Mouse (Mus musculus) limb, embryonic 15.5 days (tissue): Measurements from ENCODE around the gene Fgfr2. TPM values are rescaled to one million over a fixed set of nuclear protein-coding genes. Genes with fewer than 3 reads are reported as not detected.
A peak's percentile ranks its signal among the peaks of the same experiment; 100 is the strongest.

ENCODE experiments used
- ATAC-seq: fragments of 200-750 bp; cut with Nextera tagmentation; 2 replicates; pipeline ENCODE4 v1.8.0; 2017; ENCODE audit warnings: low read depth, moderate TSS enrichment; ENCODE audit not compliant: insufficient number of reproducible peaks, low FRiP score, low TSS enrichment
- H3K27ac ChIP-seq: fragments of 300-500 bp; sonication (generic); 2 replicates; pipeline ENCODE4 v1.5.1; 2015; ENCODE audit warnings: moderate library complexity, mild to moderate bottlenecking, inconsistent platforms
- H3K27me3 ChIP-seq: fragments of 300-500 bp; sonication (generic); 2 replicates; pipeline ENCODE4 v1.6.1; 2015; ENCODE audit warnings: inconsistent platforms
- H3K36me3 ChIP-seq: fragments of 300-500 bp; sonication (generic); 2 replicates; pipeline ENCODE4 v1.6.1; 2015; ENCODE audit warnings: inconsistent platforms
- H3K4me1 ChIP-seq: fragments of 300-500 bp; sonication (generic); 2 replicates; pipeline ENCODE4 v1.6.1; 2015; ENCODE audit warnings: inconsistent platforms
- H3K4me2 ChIP-seq: fragments of 300-500 bp; sonication (generic); 2 replicates; pipeline ENCODE4 v1.6.1; 2015; ENCODE audit warnings: mild to moderate bottlenecking, inconsistent platforms
- H3K4me3 ChIP-seq: fragments of 300-500 bp; sonication (generic); 2 replicates; pipeline ENCODE4 v1.5.1; 2015; ENCODE audit warnings: mild to moderate bottlenecking, inconsistent platforms
- H3K9ac ChIP-seq: fragments of 300-500 bp; sonication (generic); 2 replicates; pipeline ENCODE4 v1.6.1; 2015; ENCODE audit warnings: inconsistent platforms
- H3K9me3 ChIP-seq: fragments of 300-500 bp; sonication (generic); 2 replicates; pipeline ENCODE4 v1.6.1; 2016; ENCODE audit warnings: inconsistent platforms
- WGBS: fragments of 180-500 bp; shearing (Covaris S2); methylation state at CpG from one replicate; pipeline ENCODE4 v1.1.7; 2015; 5-methylcytosine and 5-hydroxymethylcytosine counted together
- polyA plus RNA-seq: library from polyadenylated mRNA; unstranded; fragments of >200 nt; fragmentation: Nextera tagmentation; extraction: Ambion mirVana; gene quantifications from 2 replicates; pipeline ENCODE4 v1.2.1, GENCODE M21; 2015

The Fgfr2 gene
- polyA plus RNA-seq, 1 experiment from 2014 or later = 101 TPM

GRCm38 (mm10) chr7:133012637-133013366, 110.3 kb downstream of the Fgfr2 start:
- H3K4me3 ChIP-seq = no peak overlapping the region
- H3K9me3 ChIP-seq = no peaks in the 10 kb centered on the region
- no peak overlapping the region for H3K4me2 ChIP-seq
- H3K9ac ChIP-seq = no peak overlapping the region
- peaks cover 5% of the 10 kb centered on the region; the same call in 1 of the 2 replicates for H3K36me3 ChIP-seq
- H3K4me1 ChIP-seq = peaks cover 49% of the 10 kb centered on the region
- H3K27ac ChIP-seq = no peak overlapping the region
- 57% methylated on average over 14 of the region's 14 CpGs for WGBS
- ATAC-seq = no peak
- no peaks in the 10 kb centered on the region for H3K27me3 ChIP-seq

- 36% methylated on average over 4 of the region's 4 CpGs for WGBS
- Histone ChIP-seq H3K4me3 (no peak overlapping the region), H3K27ac (no peak overlapping the region), H3K36me3 (peaks cover 5% of the 10 kb centered on the region; the same call in 1 of the 2 replicates), H3K27me3 (no peaks in the 10 kb centered on the region), H3K9ac (no peak overlapping the region), H3K4me1 (peaks cover 56% of the 10 kb centered on the region), H3K9me3 (no peaks in the 10 kb centered on the region), H3K4me2 (no peak overlapping the region)
- no peak for ATAC-seq
These were observed 111.5 kb downstream of the Fgfr2 start for GRCm38 (mm10) chr7:133011611-133012010.

GRCm38 (mm10) chr7:133011191-133011590, 112.0 kb downstream of the Fgfr2 start:
- 8% methylated on average over 5 of the region's 5 CpGs for WGBS
- Histone ChIP-seq H3K36me3 (peaks cover 5% of the 10 kb centered on the region; the same call in 1 of the 2 replicates), H3K4me1 (peaks cover 56% of the 10 kb centered on the region), H3K4me3 (no peak overlapping the region), H3K27me3 (no peaks in the 10 kb centered on the region), H3K4me2 (no peak overlapping the region), H3K9ac (no peak overlapping the region), H3K27ac (peak overlapping the region; percentile 43; the same call in 1 of the 2 replicates), H3K9me3 (no peaks in the 10 kb centered on the region)
- peak; percentile 53; the same call in 1 of the 2 replicates for ATAC-seq

- Histone ChIP-seq H3K4me3 (no peak overlapping the region), H3K4me1 (peaks cover 60% of the 10 kb centered on the region), H3K27ac (no peak overlapping the region), H3K9me3 (no peaks in the 10 kb centered on the region), H3K9ac (no peak overlapping the region), H3K36me3 (peaks cover 5% of the 10 kb centered on the region; the same call in 1 of the 2 replicates), H3K4me2 (no peak overlapping the region), H3K27me3 (no peaks in the 10 kb centered on the region)
- WGBS = 88% methylated on average over 3 of the region's 3 CpGs
- ATAC-seq = no peak
These were observed 112.7 kb downstream of the Fgfr2 start for GRCm38 (mm10) chr7:133010477-133010876.

- ATAC-seq = no peak
- H3K4me3 ChIP-seq = no peak overlapping the region
- H3K27me3 ChIP-seq = no peaks in the 10 kb centered on the region
- H3K36me3 ChIP-seq = peaks cover 5% of the 10 kb centered on the region; the same call in 1 of the 2 replicates
- no peaks in the 10 kb centered on the region for H3K9me3 ChIP-seq
- no peak overlapping the region for H3K27ac ChIP-seq
- H3K4me1 ChIP-seq = peaks cover 52% of the 10 kb centered on the region
- WGBS = 77% methylated on average over 8 of the region's 8 CpGs
- no peak overlapping the region for H3K9ac ChIP-seq
- no peak overlapping the region for H3K4me2 ChIP-seq
These were observed 113.5 kb downstream of the Fgfr2 start for GRCm38 (mm10) chr7:133009676-133010075.

GRCm38 (mm10) chr7:133008663-133009062, 114.5 kb downstream of the Fgfr2 start:
- Histone ChIP-seq H3K4me3 (no peak overlapping the region), H3K9ac (no peak overlapping the region), H3K36me3 (no peaks in the 10 kb centered on the region), H3K4me2 (no peak overlapping the region), H3K27me3 (no peaks in the 10 kb centered on the region), H3K4me1 (peaks cover 43% of the 10 kb centered on the region), H3K9me3 (no peaks in the 10 kb centered on the region), H3K27ac (no peak overlapping the region)
- WGBS = 83% methylated on average over 4 of the region's 4 CpGs
- no peak for ATAC-seq

- no peaks in the 10 kb centered on the region for H3K36me3 ChIP-seq
- 67% methylated on average over 11 of the region's 11 CpGs for WGBS
These were observed 115.8 kb downstream of the Fgfr2 start for GRCm38 (mm10) chr7:133007343-133007742.

GRCm38 (mm10) chr7:133005772-133006171, 117.4 kb downstream of the Fgfr2 start:
- Histone ChIP-seq H3K27me3 (no peaks in the 10 kb centered on the region), H3K4me2 (no peak overlapping the region), H3K9ac (no peak overlapping the region), H3K4me3 (no peak overlapping the region), H3K9me3 (no peaks in the 10 kb centered on the region), H3K4me1 (peaks cover 27% of the 10 kb centered on the region), H3K27ac (no peak overlapping the region), H3K36me3 (0 out of 2 replicates have a peak, but pooled peaks cover 2% of the 10 kb centered on the region)
- ATAC-seq = no peak
- WGBS = 62% methylated on average over 7 of the region's 7 CpGs

More at GRCm38 (mm10) chr7:133007343-133007742, 115.8 kb downstream of the Fgfr2 start:
- H3K27me3 ChIP-seq = no peaks in the 10 kb centered on the region
- H3K9ac ChIP-seq = no peak overlapping the region
- no peak overlapping the region for H3K4me2 ChIP-seq
- no peak overlapping the region for H3K4me3 ChIP-seq
- H3K9me3 ChIP-seq = no peaks in the 10 kb centered on the region
- ATAC-seq = no peak
- H3K27ac ChIP-seq = no peak overlapping the region
- H3K4me1 ChIP-seq = peaks cover 40% of the 10 kb centered on the region

GRCm38 (mm10) chr7:133003421-133003820, 119.7 kb downstream of the Fgfr2 start:
- 17% methylated on average over 3 of the region's 3 CpGs for WGBS
- Histone ChIP-seq H3K27me3 (no peaks in the 10 kb centered on the region), H3K9ac (no peak overlapping the region), H3K9me3 (no peaks in the 10 kb centered on the region), H3K4me1 (peaks cover 22% of the 10 kb centered on the region), H3K27ac (no peak overlapping the region), H3K4me3 (no peak overlapping the region), H3K36me3 (peaks cover 11% of the 10 kb centered on the region), H3K4me2 (no peak overlapping the region)
- ATAC-seq = no peak

GRCm38 (mm10) chr7:133002271-133002670, 120.9 kb downstream of the Fgfr2 start:
- Histone ChIP-seq H3K4me2 (no peak overlapping the region), H3K4me3 (no peak overlapping the region), H3K36me3 (peaks cover 23% of the 10 kb centered on the region), H3K27ac (no peak overlapping the region), H3K9ac (no peak overlapping the region), H3K9me3 (no peaks in the 10 kb centered on the region), H3K27me3 (no peaks in the 10 kb centered on the region), H3K4me1 (peaks cover 15% of the 10 kb centered on the region)
- no peak for ATAC-seq
- 82% methylated on average over 6 of the region's 6 CpGs for WGBS

GRCm38 (mm10) chr7:133001388-133001787, 121.8 kb downstream of the Fgfr2 start:
- Histone ChIP-seq H3K4me3 (no peak overlapping the region), H3K36me3 (peaks cover 31% of the 10 kb centered on the region), H3K27me3 (no peaks in the 10 kb centered on the region), H3K4me1 (peaks cover 14% of the 10 kb centered on the region), H3K4me2 (no peak overlapping the region), H3K9me3 (no peaks in the 10 kb centered on the region), H3K27ac (no peak overlapping the region), H3K9ac (no peak overlapping the region)
- 93% methylated on average over 3 of the region's 3 CpGs for WGBS
- no peak for ATAC-seq

- Histone ChIP-seq H3K4me3 (no peak overlapping the region), H3K4me1 (peaks cover 8% of the 10 kb centered on the region), H3K9me3 (no peaks in the 10 kb centered on the region), H3K9ac (no peak overlapping the region), H3K27me3 (no peaks in the 10 kb centered on the region), H3K4me2 (no peak overlapping the region), H3K27ac (no peak overlapping the region), H3K36me3 (peaks cover 53% of the 10 kb centered on the region)
- WGBS = 92% methylated on average over 11 of the region's 11 CpGs
- no peak for ATAC-seq
These were observed 124.1 kb downstream of the Fgfr2 start for GRCm38 (mm10) chr7:132999061-132999460.
